Mouse (Mus musculus): Measurements from ENCODE around the gene Hsd3b5.
"Not testable (repeated sequence)": the region's sequence is repeated elsewhere in the genome, so short reads cannot be mapped to it uniquely, and the experiment has no call there.

The Hsd3b5 gene

DNA sequence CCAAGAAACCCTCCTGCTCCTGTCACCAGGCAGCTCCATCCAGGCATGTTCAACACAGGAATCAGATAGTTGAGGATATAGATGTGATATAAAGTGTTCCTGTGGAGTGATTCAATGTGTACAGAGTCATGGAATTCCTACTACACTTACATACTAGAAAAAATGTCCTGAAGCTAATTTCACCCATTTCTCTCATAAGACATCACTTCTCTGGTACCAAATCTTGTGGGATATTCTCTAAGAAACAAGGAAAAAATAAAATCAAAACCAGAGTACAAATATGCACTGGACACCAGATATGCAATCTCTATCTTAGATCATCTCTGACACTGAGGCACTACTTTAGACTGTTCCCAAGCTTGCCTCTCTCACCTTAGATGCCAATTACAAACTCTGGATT is at the start of gene Hsd3b5:
Hsd3b5 (minus strand) TSS at position 101 of the 400 bp plus-strand sequence.
- in situ Hi-C loops (cut with MboI, MseI): loop anchor here (10.0 kb wide), 2 partner anchors 65 to 825 kb away; no protein-coding TSS in a partner anchor

- in situ Hi-C loops (cut with MboI, MseI): loop anchor here (10.0 kb wide), 2 partner anchors 60 to 820 kb away; no protein-coding TSS in a partner anchor
These were observed 5.1 kb upstream of the Hsd3b5 start for GRCm38 (mm10) chr3:98635145-98635544.

DNA sequence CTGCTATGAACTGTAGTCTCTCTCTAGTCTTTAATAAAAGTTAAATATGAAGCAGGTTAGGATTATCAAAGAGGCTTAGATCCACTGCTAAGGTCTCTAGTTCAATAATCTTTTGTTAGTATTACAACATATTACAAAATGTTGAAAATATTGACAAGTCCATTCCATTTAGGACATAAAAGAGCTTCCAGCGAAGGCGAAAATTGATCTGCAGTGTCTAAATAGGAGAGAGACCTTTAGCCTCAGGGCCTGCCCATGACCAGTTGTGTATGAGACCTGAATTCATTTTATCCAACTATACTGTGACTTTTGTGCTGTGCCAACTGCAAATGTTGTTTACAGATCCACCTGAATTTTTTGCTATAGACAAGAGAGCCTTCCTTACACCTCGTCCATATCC is 419 bp downstream of the Hsd3b5 start:
- in situ Hi-C loops (cut with MboI, MseI): loop anchor here (10.0 kb wide), 2 partner anchors 65 to 825 kb away; no protein-coding TSS in a partner anchor

GRCm38 (mm10) chr3:98616786-98617185 is 13.3 kb downstream of the Hsd3b5 start:
- in situ Hi-C loops (cut with MboI, MseI): not testable (repeated sequence)

DNA sequence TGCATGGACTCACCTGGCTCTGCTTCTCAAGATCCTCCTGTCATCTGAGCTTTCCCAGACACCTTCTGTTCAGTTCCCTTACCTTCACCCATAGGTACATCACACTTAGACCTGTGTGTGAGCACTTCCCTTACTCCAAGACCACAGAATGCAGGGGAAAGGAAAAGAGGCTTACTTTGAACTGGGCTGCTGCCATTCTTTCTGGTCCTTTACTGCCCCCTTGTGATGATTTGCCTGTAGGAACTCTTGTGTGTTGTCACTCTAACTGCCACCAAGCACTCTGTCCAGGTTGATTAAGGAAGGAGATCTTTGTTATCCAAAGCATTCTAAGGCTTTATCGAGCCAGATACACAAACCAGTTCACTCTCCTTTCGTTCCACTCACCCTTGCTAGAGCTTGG is 13.8 kb downstream of the Hsd3b5 start:
- in situ Hi-C loops (cut with MboI, MseI): not testable (repeated sequence)

DNA sequence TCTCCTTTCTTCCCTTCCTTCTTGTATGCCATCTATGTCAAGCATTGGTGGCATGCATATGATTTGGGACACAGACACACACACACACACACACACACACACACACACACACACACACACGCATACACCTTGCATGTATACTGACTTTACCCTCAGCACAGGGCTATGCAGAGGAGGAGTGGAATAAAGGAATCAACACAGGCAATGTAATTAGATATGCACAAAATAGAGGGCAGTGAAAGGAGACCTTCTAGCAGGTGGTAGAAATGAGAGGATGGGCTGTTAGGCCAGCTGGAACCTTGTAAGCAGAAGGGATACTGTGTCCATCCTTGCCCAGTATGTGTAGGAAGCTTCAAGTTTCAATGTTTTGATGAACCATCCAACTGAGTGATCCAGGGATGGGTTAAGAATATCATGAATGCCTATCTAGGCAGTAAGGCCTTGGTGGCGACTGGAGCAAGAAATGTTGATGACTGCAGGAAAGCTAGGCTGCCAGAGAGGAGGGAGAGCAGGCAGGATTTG is 15.6 kb downstream of the Hsd3b5 start:
- in situ Hi-C loops (cut with MboI, MseI): not testable (repeated sequence)

GRCm38 (mm10) chr3:98613963-98614362 is 16.1 kb downstream of the Hsd3b5 start:
- in situ Hi-C loops (cut with MboI, MseI): no loop called here

- in situ Hi-C loops (cut with MboI, MseI): not testable (repeated sequence)
These were observed 16.5 kb downstream of the Hsd3b5 start for GRCm38 (mm10) chr3:98613540-98613939.

DNA sequence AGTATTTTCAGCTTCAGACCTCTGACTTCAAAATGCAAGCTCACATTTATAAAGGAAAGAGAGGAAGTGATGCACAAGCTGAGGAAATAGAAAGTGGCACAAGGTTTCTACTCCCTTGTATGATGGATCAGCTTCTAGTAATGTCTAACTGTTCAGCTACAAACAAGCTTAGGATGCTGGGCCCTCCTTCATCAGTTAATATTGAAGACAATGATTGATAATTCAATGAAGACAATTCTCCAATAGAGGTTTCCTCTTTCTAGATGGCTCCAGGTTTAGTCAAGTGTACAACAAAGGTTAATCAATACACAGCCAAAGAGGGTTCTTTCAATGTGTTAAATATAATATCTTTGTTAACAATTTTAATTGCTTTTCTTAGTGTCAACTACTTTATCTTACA is 41.3 kb downstream of the Hsd3b5 start, which contains the start of gene Gm10681:
Gm10681 (minus strand) TSS at position 101 of the 400 bp plus-strand sequence.
- in situ Hi-C loops (cut with MboI, MseI): no loop called here

DNA sequence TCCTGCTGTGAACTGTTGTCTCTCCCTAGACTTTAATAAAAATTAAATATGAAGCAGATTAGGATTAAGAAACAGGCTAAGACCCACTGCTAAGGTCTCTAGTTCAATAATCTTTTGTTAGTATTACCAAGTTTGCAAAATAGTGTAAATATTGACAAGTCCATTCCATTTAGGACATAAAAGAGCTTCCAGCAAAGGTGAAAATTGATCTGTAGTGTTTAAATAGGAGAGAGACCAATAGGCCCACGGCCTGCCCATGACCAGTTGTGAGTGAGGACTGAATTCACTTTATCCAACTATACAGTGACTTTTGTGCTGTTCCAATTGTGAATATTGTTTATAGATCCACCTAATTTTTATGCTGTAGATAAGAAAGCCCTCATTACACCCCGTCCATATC is 42.3 kb downstream of the Hsd3b5 start:
- in situ Hi-C loops (cut with MboI, MseI): no loop called here

- in situ Hi-C loops (cut with MboI, MseI): not testable (repeated sequence)
These were observed 47.4 kb downstream of the Hsd3b5 start for GRCm38 (mm10) chr3:98582622-98583021.

GRCm38 (mm10) chr3:98582202-98582601 is 47.9 kb downstream of the Hsd3b5 start:
- in situ Hi-C loops (cut with MboI, MseI): not testable (repeated sequence)

DNA sequence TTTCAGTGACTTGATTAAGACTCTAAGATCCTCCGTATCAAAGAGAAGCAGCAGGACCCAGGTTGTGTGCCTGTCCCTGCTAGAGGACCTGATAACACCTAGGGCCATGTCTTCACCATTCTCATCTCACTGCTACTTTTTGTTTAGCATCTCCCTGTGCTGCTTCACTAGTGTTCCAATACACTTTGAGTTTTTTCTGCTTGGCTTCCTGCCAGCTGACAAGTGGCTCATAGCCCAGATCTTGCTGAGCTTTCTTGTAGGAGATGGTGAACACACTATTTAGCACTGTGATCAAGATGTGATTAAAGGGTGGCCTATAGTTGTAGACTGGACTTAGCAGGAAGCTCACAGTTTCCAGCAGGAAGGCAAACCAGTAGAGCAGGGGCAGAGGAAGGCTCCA is 49.0 kb downstream of the Hsd3b5 start:
- in situ Hi-C loops (cut with MboI, MseI): not testable (repeated sequence)

Data from regulatory T cell (primary cell).